Mouse (Mus musculus) megakaryocyte, embryonic 14.5 days (primary cell): ENCODE results near the gene Ddx55. TPM values are rescaled to one million over a fixed set of nuclear protein-coding genes. Genes with fewer than 3 reads are reported as not detected.

Experiments
- H3K27me3 ChIP-seq: replicated peaks from 2 replicates; pipeline ENCODE3; 2012; ENCODE audit warnings: inconsistent platforms
- H3K36me3 ChIP-seq: replicated peaks from 2 replicates; pipeline ENCODE3; 2012; ENCODE audit warnings: low read length, inconsistent platforms, mixed read lengths
- H3K4me1 ChIP-seq: 2 replicates; pipeline ENCODE4 v1.6.1; 2012; ENCODE audit warnings: inconsistent platforms
- H3K4me3 ChIP-seq: replicated peaks from 2 replicates; pipeline ENCODE3; 2012; ENCODE audit warnings: moderate library complexity, mild to moderate bottlenecking, inconsistent platforms
- H3K9me3 ChIP-seq: 2 replicates; pipeline ENCODE4 v1.6.1; 2012; ENCODE audit warnings: inconsistent platforms
- FLI1 ChIP-seq: IDR thresholded peaks from 2 replicates; pipeline ENCODE4 v1.6.1; 2012; ENCODE audit warnings: low read length, inconsistent platforms, mixed read lengths
- GATA1 ChIP-seq: IDR thresholded peaks from 3 replicates; pipeline ENCODE4 v1.6.1; 2012; ENCODE audit warnings: mixed read lengths, low read length, inconsistent platforms, borderline replicate concordance
- polyA plus RNA-seq: library from polyadenylated mRNA; stranded (reverse); fragments of >175 nt; gene quantifications from 2 replicates; pipeline ENCODE4 v1.2.3, GENCODE M21; 2012; ENCODE audit warnings: low replicate concordance; ENCODE audit not compliant: insufficient read depth

Ddx55 gene
- polyA plus RNA-seq, 1 experiment: 7.1 TPM

DNA sequence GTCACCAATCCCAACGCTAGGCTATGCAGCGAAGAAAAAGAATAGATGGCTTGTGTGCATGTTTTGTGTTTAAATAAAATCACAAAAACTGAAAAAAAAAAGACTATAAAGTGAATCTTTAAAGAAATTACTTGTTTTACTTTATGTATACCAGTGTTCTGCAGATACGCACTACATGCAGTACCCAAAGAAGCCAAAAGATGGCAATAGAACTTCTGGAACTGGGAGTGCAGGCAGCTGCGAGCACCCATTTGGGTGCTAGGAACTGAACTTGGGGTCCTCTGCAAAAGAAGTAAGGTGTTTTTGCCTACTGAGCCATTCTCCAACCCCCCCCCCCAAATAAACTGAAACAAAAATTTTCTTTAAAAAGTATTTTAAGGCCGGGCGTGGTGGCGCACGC, 29.6 kb upstream of the Ddx55 start:
- no peak overlapping the region for H3K4me3 ChIP-seq
- H3K9me3 ChIP-seq: peaks cover under 1% of the 10 kb centered on the region; the same call in 1 of the 2 replicates
- peaks cover 34% of the 10 kb centered on the region for H3K27me3 ChIP-seq
- peaks cover 26% of the 10 kb centered on the region for H3K4me1 ChIP-seq
- TF ChIP-seq FLI1 (no peak), GATA1 (no peak)
- peaks cover 6% of the 10 kb centered on the region for H3K36me3 ChIP-seq

DNA sequence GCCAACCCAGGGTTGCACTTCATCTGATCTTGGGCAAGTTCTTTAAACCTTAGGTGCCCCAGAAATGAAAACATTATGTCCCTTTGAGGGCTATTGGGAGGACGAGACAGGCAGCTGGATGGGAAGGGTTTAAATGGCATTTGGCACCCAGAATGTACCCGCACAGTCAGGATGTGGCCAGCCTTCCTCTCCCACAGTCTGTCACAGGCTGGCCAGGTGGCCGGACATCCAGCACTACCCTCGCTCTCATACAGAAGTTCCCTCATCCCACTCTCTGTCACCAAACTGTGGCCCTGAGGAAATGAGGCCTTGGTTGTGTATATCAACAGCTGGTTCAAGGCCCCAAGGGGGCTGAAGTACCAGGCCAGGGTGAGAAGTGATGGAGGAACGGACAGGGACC, 27.7 kb upstream of the Ddx55 start:
- H3K27me3 ChIP-seq: peaks cover 40% of the 10 kb centered on the region
- peaks cover 44% of the 10 kb centered on the region for H3K4me1 ChIP-seq
- H3K9me3 ChIP-seq: no peaks in the 10 kb centered on the region
- peaks cover 6% of the 10 kb centered on the region for H3K36me3 ChIP-seq
- no peak overlapping the region for H3K4me3 ChIP-seq
- TF ChIP-seq GATA1 (no peak), FLI1 (no peak)

DNA sequence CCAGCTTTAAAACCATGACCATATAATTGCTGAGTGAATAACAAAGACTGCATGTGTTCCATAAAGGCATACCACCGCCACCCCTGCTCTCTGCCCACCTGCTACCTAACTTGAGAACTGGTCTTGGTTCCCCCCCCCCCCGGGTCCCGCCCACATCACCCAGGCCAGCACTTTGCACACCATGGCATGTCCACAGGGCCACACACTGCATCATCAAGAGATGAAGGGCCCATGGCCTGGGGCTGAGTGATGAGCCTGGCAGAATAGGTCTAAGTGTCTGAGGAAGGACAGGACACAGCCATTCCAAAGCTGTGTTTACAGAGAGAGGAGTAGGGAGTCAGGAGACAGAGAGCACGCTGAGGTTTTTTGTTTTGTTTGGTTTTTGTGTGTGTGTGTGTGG, 24.3 kb upstream of the Ddx55 start:
- H3K27me3 ChIP-seq: peaks cover 56% of the 10 kb centered on the region
- H3K36me3 ChIP-seq: no peaks in the 10 kb centered on the region
- H3K4me1 ChIP-seq: peaks cover 60% of the 10 kb centered on the region
- H3K9me3 ChIP-seq: no peaks in the 10 kb centered on the region
- TF ChIP-seq GATA1: no peak
- TF ChIP-seq FLI1: no peak
- no peak overlapping the region for H3K4me3 ChIP-seq

DNA sequence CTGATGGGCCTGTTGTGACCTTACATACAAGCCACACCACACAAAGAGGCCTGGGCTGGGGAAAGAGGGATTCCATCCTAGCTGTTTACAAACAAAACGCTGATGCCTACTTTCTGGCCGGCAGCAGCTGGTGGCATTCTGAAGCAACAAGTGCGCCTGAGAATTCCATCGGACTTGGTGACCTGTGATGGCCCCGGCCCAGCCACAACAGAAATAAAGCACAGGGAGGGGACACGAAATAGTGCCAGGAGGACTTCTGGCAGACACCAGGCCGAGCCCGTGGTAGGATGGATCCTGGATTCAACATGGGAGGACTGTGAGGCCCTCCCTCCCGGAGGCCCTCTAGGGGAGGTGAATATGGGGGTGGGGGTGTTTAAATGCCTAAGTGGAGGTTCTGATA, 23.9 kb upstream of the Ddx55 start:
- TF ChIP-seq FLI1 (no peak), GATA1 (no peak)
- Histone ChIP-seq H3K4me1 (peaks cover 62% of the 10 kb centered on the region), H3K36me3 (no peaks in the 10 kb centered on the region), H3K4me3 (no peak overlapping the region), H3K9me3 (no peaks in the 10 kb centered on the region), H3K27me3 (peaks cover 59% of the 10 kb centered on the region)

DNA sequence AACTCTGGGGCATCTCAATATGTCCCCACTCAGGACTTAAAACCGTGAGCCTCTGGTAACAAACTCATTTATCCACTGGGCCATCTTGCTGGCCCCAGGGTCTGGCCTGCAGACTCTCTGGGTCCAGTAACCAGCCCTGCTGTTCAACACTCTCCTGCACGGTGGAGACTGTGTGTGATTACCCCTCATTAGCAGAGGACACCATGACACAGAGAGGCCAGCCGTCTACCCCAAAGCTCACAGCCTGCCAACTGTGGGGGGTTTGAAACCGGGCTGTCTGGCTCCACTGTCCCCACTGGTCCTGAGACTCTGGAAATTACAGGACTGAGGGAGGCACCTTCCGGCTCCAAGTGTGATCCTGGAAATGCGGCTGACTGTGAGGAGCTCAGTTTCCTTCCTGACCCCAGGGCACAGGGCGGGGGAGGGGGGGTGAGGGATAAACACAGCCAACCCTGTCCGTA, 23.4 kb upstream of the Ddx55 start:
- TF ChIP-seq FLI1 (no peak), GATA1 (no peak)
- Histone ChIP-seq H3K9me3 (no peaks in the 10 kb centered on the region), H3K4me1 (peaks cover 61% of the 10 kb centered on the region), H3K27me3 (peaks cover 59% of the 10 kb centered on the region), H3K36me3 (no peaks in the 10 kb centered on the region), H3K4me3 (peak overlapping the region; percentile 59)

- Histone ChIP-seq H3K4me3 (peak overlapping the region; percentile 97), H3K27me3 (peaks cover 57% of the 10 kb centered on the region), H3K36me3 (no peaks in the 10 kb centered on the region), H3K4me1 (peaks cover 61% of the 10 kb centered on the region), H3K9me3 (no peaks in the 10 kb centered on the region)
- no peak for TF ChIP-seq FLI1
- TF ChIP-seq GATA1: no peak
Measured at GRCm38 (mm10) chr5:124529697-124530096, 23.0 kb upstream of the Ddx55 start.

- peaks cover 56% of the 10 kb centered on the region for H3K27me3 ChIP-seq
- H3K4me1 ChIP-seq: peaks cover 60% of the 10 kb centered on the region
- TF ChIP-seq FLI1 (no peak), GATA1 (no peak)
Measured at GRCm38 (mm10) chr5:124530655-124531582, 21.7 kb upstream of the Ddx55 start, which contains the start of gene Rilpl1. Rilpl1 (minus strand) TSS chr5:124531391.

DNA sequence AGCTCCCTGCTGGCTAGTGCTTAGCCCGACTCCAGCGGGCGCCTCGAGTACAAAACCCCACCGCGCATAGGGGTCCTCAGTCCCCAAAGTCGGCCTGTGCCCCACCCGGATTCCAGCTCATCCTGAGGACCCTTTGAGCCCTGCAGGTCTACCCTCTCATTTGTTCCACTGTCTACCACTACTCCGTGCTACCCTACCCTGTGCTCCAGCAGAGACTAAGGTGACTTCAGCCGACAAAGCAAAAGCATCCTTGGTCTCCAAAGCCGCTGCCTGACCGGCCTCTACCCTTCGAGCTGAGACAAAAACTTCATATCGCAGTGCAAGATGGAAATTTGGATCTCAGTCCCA, 21.1 kb upstream of the Ddx55 start:
- H3K4me1 ChIP-seq: peaks cover 57% of the 10 kb centered on the region
- no peaks in the 10 kb centered on the region for H3K9me3 ChIP-seq
- H3K27me3 ChIP-seq: peaks cover 50% of the 10 kb centered on the region
- TF ChIP-seq FLI1 (no peak), GATA1 (no peak)
- no peaks in the 10 kb centered on the region for H3K36me3 ChIP-seq
- peak overlapping the region; percentile 97 for H3K4me3 ChIP-seq

More at GRCm38 (mm10) chr5:124530655-124531582, 21.7 kb upstream of the Ddx55 start, which contains the start of gene Rilpl1:
- Histone ChIP-seq H3K36me3 (no peaks in the 10 kb centered on the region), H3K9me3 (no peaks in the 10 kb centered on the region), H3K4me3 (peak within 1 kb of the TSS; percentile 97)

- no peak for TF ChIP-seq GATA1
- no peak for TF ChIP-seq FLI1
- Histone ChIP-seq H3K4me1 (peaks cover 65% of the 10 kb centered on the region), H3K27me3 (peaks cover 50% of the 10 kb centered on the region), H3K4me3 (no peak overlapping the region), H3K9me3 (no peaks in the 10 kb centered on the region), H3K36me3 (no peaks in the 10 kb centered on the region)
Measured at GRCm38 (mm10) chr5:124532451-124532850, 20.2 kb upstream of the Ddx55 start.

GRCm38 (mm10) chr5:124535016-124535415, 17.6 kb upstream of the Ddx55 start:
- H3K27me3 ChIP-seq: peaks cover 39% of the 10 kb centered on the region
- no peak for TF ChIP-seq GATA1
- TF ChIP-seq FLI1: no peak
- H3K36me3 ChIP-seq: no peaks in the 10 kb centered on the region
- peaks cover 55% of the 10 kb centered on the region for H3K4me1 ChIP-seq
- no peaks in the 10 kb centered on the region for H3K9me3 ChIP-seq
- peak overlapping the region; percentile 20 for H3K4me3 ChIP-seq
